Mouse (Mus musculus) gastrocnemius, postnatal 36 days (tissue): ENCODE measurements at regions not wholly inside any gene's neighbourhood (a gene's known extent, or its start where the extent isn't known, plus 50 kb on each side); places are given as distances from the start of the nearest gene placed in this dataset.

ENCODE experiments used
- DNase-seq, 2 experiments: peaks; one replicate each; pipeline ENCODE4 v3.0.0; 2022
- intact Hi-C: fragments of 180-260 bp; cut with DNase I; formaldehyde crosslinking; loops from one replicate; pipeline ENCODE4 v1.15.1; 2025

DNA sequence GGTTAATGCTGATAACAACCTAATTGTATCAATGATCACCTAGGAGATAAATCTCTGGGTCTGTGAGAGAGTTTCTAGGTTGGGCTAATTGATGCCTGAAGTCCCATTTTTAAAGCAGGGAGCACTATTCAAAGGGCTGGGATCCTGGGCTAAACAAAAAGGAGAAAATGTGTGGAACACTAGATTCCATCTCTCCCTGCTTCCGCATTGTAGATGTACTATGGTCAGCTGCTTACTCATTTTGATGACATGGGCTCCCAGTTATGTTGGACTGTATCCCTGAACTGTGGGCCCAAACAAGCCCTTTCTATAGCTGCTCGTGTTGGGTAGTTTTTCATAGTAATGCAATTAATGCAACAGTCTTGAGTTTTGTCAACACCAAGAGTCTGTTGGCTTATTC is 1047.1 kb downstream of the Synb start:
- no peak for DNase-seq
- intact Hi-C loops: no loop called here

DNA sequence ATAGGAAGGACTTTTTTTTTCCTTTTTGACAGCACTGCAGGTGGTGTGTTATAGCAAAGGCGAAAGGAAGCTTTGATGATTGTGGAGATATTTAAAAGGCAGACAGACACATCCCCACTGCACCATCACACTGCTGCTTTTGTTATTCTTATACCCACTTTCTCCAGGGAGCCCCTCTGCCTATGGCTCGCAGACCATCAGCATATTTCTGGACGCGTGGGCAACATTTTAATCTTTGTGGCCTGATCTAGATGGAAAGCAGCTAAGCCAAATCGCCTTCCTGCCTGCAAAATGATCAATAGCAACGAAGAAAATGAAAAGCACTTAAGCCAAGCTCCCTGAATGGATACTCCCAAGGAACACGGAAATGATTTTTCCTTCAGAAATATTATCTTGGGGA is 1054.0 kb downstream of the Synb start:
- DNase-seq: no peak
- intact Hi-C loops: no loop called here

DNA sequence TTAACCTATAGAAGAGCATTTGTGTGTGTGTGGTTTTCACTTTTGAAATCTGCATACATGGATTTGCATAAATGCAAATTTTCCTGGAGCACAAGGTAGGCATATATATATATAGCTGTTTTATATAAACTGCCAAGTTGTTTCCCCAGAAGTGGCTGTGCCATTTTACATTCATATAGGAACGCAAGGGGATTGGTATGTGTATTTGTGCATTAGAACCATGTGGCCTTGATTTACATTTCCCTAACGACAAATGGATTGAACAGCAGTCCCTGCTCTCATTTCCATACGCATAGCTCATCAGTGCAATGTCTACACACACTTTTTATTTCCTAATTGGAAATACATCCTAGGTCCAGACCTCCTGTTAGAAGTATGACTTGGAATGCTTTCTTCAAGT is 1069.9 kb downstream of the Synb start:
- intact Hi-C loops: no loop called here

DNA sequence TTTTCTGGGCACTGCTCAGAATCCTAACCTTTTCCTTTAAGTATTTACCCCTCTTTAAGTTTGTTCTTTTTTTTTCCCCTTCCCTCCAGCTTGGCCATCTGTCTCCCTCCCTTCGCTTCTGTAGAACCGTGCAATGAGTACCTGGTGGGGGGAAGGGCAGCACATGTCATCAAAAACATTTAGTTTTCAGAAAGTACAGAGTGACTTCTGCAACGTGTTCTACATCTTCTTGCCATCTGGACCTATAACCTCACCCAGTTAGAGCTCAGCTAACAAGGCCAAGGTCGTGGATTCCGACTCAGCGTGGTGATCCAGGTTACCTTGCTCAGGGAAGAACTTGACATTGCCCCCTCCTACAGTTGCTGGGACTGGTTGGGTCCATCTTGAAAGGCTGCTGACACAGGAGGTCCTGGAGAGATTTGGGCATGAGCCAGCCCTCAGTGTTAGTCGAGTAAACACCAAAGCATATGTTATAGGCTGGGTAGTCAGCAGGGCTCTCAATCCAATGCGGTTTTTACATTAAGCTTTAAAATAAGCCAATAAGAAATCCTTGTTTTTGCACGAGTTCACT is 1075.0 kb downstream of the Synb start:
- intact Hi-C loops: no loop called here
- no peak for DNase-seq

More for the DNA sequence above, 1069.9 kb downstream of the Synb start:
- no peak for DNase-seq

DNA sequence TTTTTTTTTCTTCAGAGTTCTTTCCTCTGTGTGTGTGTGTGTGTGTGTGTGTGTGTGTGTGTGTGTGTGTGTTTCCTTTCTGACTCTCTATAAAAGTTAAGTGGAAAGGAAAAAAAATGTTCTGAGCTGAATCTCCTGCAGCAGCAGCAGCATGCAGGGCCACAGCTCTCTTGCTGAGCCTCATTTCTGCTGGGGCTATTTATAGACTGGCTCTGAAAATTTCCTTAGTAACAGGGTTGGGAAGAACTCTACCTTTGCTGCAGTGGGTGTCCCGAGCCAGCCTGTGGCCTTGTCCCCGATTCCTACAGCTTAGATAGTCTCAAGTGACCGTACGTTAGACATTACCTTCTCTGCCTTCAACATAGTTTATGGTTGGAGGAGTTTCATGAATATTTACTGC is 1075.6 kb downstream of the Synb start:
- intact Hi-C loops: no loop called here
- no peak for DNase-seq

DNA sequence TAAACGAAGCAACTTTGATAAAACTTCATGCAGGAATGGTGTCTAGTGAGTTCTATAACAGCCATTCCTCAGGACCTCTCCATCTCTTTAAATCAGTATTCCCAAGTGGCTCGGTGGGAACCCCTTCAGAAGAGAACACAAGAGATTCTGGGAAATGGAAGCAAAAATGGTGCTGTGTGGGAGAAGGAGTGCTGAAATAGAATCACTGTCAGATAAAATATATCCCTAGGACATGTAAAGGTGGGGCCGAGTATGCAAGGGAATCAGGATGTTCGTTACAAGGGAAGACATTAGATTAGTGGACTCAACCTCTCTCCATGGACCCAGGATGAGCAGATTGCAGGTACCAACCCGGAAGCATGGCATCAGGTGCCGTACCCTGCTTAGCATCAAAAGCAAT is 1076.1 kb downstream of the Synb start:
- intact Hi-C loops: no loop called here
- no peak for DNase-seq

DNA sequence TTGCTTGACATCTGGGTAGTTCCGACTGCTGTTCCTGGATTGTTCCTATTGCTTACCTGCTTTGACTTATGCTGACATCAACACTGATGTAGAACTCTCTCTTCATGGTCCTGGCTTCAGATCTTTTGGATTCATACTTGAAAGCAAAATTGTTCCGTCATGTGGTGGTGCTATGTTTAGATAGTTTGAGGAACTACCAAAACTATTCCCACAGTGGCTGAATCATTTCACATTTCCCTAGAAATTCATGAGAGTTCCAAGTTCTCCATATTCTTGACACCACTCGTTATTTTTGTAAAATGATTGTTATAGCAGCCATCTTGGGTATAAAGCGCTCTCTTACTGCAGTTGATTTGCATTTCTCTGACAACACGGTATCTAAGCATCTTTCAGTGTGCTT is 1080.2 kb downstream of the Synb start:
- intact Hi-C loops: no loop called here
- no peak for DNase-seq

DNA sequence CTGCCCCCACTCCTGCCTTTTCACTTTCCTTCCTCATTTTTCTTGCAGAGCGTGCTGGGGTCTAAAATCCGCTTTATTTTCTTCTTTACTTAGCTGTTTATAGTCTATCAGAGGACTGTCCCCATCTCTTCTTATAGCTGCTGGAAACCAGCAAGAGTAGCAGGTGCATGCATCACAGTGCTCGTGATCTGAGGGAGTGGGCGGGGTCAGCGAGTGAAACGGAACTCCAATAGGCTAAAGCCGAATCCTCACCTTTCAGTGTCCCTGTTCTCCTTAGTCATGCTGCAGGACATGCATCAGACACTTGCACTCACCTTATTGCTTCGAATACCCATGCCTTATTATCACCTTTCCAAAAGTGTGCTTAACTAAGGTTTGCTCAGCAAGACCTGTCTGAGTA is 1095.3 kb downstream of the Synb start:
- intact Hi-C loops: loop anchor here (2.0 kb wide), 1 partner anchor 36 kb away; no protein-coding TSS in a partner anchor
- DNase-seq: no peak

DNA sequence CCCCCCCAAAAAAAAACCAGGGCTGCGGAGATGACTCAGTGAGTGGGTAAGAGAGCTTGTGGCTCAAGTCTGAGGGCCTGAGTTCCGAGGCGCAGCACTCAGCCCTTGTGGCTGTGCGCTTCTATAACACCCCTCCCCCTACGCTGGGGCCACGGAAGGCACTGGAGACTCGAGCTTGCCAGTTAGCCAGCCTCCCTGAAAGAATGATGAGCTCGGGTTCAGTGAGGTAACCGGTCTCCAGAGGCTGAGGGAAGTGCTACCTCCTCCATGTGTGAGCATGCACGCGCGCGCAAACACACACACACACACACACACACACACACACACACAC is 1096.7 kb downstream of the Synb start:
- intact Hi-C loops: no loop called here
- DNase-seq: no peak

DNA sequence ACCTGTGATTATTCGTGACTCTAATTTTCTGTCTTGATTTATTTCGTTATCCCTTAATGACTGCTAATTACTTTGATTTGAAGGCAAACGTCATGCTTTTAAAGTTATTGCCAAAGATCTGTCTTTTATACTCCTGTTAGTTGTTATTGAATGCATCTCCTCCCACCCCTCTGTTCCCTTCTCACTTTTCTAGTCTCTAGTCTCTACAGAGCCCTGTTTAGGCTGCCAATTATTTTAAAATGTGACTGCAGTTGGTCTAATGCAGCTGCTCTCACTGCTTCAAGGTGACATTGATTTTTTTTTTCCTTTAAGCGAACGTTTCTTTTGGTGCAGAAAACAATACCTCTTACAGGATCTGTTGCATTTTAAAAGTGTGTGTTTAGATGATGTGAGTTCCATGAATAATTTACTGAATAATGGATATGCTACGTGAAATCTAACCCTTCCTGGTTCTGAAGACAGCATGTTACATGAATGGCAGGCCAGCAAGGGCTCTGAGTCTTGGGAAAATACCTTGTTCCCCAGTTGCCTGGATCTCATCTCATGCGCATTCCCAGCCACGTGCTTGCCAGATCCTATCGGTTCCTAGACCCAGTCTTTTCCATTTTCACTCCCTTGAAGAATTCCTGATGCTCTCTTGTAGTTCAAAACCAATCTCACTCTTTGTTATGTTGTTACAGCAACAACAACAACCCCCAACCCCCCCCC is 1097.2 kb downstream of the Synb start:
- DNase-seq: no peak

DNA sequence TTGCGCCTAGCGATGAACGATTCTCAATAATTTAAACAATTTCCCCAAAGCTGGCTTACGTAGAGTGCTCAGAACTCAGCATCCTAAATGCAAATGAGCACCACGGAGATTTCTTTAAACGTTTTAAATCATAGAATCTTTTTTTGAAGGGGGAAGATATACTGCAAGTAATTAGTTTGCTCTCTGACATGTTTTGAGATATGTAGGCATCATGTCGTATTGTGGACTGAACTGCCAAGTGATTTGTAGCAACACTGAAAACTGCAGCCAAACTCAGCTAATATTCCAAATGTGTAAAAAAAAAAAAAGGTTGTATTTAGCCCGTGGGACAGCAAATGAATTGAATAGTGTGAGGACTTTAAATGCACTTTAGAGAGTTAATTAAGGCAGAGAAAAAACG is 1097.9 kb downstream of the Synb start:
- DNase-seq: no peak
- intact Hi-C loops: no loop called here

More for the DNA sequence above, 1097.2 kb downstream of the Synb start:
- intact Hi-C loops: no loop called here

DNA sequence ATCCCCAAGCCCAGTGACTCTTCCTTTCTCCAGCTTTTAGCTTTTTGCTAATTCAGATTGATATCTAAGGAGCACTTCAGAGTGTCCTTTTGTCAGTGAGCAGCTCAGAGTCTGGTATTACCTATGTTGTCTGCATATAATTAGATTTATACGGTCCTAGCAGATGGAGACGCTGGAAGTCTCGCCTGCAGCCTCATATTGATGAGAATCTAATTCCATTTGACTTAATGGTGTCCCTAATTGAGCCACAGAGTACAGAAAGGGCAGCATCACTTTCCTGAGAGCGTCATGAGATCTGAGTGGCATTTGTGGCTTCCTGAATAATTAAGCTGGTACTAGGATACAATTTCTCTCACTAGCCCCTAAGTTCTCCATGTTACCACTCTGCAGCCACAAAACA is 1104.2 kb downstream of the Synb start:
- no peak for DNase-seq
- intact Hi-C loops: no loop called here

DNA sequence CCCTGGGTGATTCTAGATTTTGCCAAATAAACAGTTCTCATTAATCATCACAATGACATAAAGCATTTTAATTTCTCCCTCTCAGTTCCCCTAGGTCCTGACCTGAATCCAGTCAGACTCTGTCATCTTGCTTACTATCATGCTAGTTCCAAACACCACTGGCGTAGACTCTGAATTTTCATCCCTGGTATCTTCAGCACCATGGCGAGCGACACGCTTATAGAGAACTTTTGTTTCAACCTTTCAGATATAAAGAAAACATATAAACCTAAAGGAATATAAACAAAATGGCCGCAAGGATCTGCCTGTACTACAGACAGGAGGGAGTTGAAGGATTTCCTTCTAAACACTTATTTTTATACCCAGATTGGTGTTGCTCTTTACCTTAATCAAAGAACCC is 1105.8 kb downstream of the Synb start:
- intact Hi-C loops: no loop called here
- no peak for DNase-seq

DNA sequence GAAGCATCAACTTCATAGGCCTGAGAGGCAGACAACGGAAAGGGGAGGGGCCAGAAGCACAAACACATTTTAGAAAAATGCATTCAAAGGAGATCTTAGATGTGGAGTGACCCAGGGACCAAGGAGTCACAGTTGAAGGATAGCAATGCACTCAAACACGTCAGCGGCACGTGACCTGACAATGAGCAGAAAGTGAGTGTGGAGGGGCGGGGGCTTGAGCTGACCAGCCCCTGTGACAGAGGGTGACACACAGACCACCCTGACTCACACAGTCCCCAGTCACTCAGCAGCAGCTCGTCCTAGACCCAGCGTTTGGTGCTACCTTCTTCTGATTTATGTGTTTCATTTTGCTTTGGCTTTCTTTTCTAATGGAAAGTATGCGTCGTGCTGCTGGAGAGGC is 1111.5 kb downstream of the Synb start:
- intact Hi-C loops: no loop called here
- DNase-seq: no peak

DNA sequence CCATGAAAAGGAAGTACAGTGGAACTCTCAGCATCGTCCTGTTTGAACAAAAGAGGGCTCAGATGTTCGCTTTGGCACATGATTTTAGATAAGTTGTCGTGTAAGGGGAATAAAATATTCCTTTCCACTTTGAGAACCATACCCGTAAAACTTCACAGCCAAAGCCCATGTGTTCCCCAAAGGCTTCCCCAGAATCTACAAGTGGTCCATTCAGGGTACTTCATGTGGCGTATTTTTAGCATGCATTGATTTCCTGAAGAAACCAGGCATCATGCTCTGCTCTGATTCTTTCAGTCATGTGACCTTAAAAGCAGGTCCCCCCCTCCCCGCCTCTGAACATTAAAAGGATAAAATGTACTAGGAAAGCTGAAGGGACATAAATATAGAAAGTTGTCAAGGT is 1112.9 kb downstream of the Synb start:
- no peak for DNase-seq
- intact Hi-C loops: no loop called here
